Mouse (Mus musculus): ENCODE measurements around the gene Thbs3.

- TF ChIP-seq TAL1 (conservative IDR thresholded peaks at IDR 0.05; ENCODE audit: low read depth, low read length) = no peak
- no peak for TF ChIP-seq CTCF (IDR thresholded peaks at IDR 0.05; ENCODE audit: low read depth, low read length)
- no peak for TF ChIP-seq GATA1 (IDR thresholded peaks at IDR 0.05; ENCODE audit: borderline replicate concordance, low read length)
- TF ChIP-seq POLR2AphosphoS5 (IDR thresholded peaks at IDR 0.05; ENCODE audit: insufficient replicate concordance, low read depth, low read length) = no peak
- TF ChIP-seq GATA2 (IDR thresholded peaks at IDR 0.05; ENCODE audit: borderline replicate concordance, low read depth, low read length) = no peak
Observed at GRCm38 (mm10) chr3:89254994-89255393, 40.0 kb downstream of the Thbs3 start.
